Mouse (Mus musculus) kidney, adult 2 months (tissue): ENCODE data around the gene Slc17a6.

Experiments used
- CTCF ChIP-seq: fragments of 200-500 bp; conservative IDR thresholded peaks from 2 replicates; pipeline ENCODE4 v1.5.1; 2011; ENCODE audit warnings: low read depth, mild to moderate bottlenecking, control low read depth, low read length, moderate library complexity, mixed read lengths; ENCODE audit not compliant: insufficient read depth, insufficient read length
- POLR2A ChIP-seq: fragments of 200-500 bp; IDR thresholded peaks from one replicate; pipeline ENCODE4 v1.6.1; 2011; ENCODE audit warnings: low read depth, low read length, control low read depth

DNA sequence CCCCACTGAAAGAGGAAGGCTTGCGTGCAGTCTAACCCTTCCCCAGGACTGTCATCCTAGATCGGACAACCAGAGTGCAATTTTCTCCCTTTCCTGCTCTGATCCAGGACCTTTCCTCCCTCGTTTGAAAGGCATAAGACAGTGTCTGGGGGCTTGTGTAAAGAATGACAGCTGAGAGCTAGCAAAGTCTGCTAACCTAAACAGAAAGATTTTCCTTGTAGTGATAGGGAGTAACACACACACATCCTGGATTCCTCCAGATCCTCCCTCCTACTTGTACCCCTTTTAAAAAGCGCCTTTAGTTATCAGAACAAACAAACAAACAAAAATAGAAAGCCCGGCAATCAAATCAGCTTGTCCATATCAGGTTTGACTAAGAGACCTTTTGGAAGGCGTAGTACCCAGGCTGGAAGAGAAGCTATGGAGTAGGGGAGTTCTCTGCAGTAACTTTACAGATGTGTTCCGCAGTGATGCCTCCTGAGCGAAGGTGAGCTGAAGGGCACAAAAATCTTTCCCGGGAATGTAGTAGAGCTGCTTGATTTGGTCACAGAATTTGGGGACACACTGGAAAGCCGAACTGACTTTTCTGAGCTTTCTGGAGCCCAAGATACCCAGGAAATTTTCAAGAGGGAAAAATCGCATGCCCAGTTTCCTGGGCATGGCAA is 3.9 kb downstream of the Slc17a6 start:
- TF ChIP-seq POLR2A, result no peak
- TF ChIP-seq CTCF, result no peak
